Mouse (Mus musculus): Measurements from ENCODE around the gene Eipr1.

- TF ChIP-seq CTCF (conservative IDR thresholded peaks at IDR 0.05; ENCODE audit: insufficient read depth, insufficient read length, low read depth, low read length) (no peak), POLR2A (IDR thresholded peaks at IDR 0.05; ENCODE audit: low read depth, low read length) (no peak)
Measured at GRCm38 (mm10) chr12:28830471-28830870, 78.9 kb downstream of the Eipr1 start.
